Mouse (Mus musculus) embryonic fibroblast, embryonic 13.5 days (primary cell): ENCODE measurements around the gene 1110032F04Rik. TPM values are rescaled to one million over a fixed set of nuclear protein-coding genes. Genes with fewer than 3 reads are reported as not detected.

Source experiments
- H3K27ac ChIP-seq: 2 replicates; pipeline ENCODE4 v1.5.1; 2012; ENCODE audit warnings: low read length, control low read depth, inconsistent platforms; ENCODE audit not compliant: insufficient read depth
- H3K4me1 ChIP-seq: 2 replicates; pipeline ENCODE4 v1.6.1; 2011; ENCODE audit warnings: low read length; ENCODE audit not compliant: control insufficient read depth, insufficient read depth
- H3K4me3 ChIP-seq: 2 replicates; pipeline ENCODE4 v1.5.1; 2011; ENCODE audit warnings: mild to moderate bottlenecking, control low read depth, low read length; ENCODE audit not compliant: insufficient read depth
- CTCF ChIP-seq: IDR thresholded peaks from 2 replicates; pipeline ENCODE4 v1.5.1; 2011; ENCODE audit warnings: mild to moderate bottlenecking, control low read depth, low read length, moderate library complexity, borderline replicate concordance; ENCODE audit not compliant: insufficient read depth
- POLR2A ChIP-seq: IDR thresholded peaks from 2 replicates; pipeline ENCODE4 v1.6.1; 2011; ENCODE audit warnings: low read depth, mild to moderate bottlenecking, control low read depth, low read length, moderate library complexity
- polyA plus RNA-seq: library from polyadenylated mRNA; stranded (reverse); fragments of >200 nt; gene quantifications from 2 replicates; pipeline ENCODE4 v1.2.4, GENCODE M21; 2011; ENCODE audit warnings: low read depth; ENCODE audit not compliant: missing spikeins, insufficient read length

Gene 1110032F04Rik
- polyA plus RNA-seq: not detected in 2 replicates

DNA sequence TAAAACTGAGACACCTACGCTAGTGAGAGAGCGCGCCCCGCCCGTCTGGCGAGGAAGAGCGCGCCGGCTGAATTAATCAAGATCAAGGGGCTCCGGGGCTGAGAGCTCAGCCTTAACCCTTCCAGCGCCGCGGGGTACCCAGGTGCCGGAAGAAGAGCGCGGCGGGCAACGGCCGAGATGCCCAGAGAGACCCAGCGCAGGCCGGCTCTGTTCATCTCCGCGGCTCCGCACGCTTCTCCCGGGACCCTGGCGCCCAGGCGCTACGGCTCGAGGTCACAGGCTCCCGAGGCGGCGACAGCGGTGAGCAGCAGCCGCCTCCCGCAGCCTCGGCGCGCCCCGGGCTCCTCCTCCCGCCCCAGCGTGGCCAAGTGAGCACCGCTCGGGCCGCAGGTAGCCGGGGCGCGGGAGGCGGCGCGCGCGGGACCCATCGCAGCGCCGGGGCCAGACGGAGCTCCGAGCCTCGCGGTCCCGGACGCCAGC is at the start of gene 1110032F04Rik:
TSS of gene 1110032F04Rik (plus strand) at position 376 of the 480 bp plus-strand sequence.
- no peaks in the 10 kb centered on the region for H3K4me1 ChIP-seq
- TF ChIP-seq POLR2A (no peak), CTCF (no peak)
- H3K27ac ChIP-seq: no peak within 1 kb of the TSS
- peak within 1 kb of the TSS; percentile 29 for H3K4me3 ChIP-seq

DNA sequence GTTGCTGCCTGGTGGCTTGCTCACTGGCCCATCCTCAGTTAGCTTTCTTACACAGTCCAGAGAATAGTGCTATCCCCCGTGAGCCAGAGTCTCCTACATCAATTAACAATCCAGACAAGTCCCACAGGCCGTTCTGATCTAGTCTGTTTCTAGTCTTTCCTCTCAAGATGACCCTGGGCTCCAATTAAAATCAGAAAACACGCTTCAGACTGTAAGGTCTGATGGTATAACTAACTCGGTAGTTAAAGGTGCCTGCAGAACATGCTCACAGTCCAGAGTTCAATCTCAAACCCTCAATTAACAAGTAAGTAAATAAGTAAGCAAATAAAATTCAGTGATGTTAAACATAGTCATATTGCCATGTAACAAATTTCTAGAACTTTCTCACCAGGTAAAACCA is 48.0 kb upstream of the 1110032F04Rik start:
- Histone ChIP-seq H3K4me1 (no peaks in the 10 kb centered on the region), H3K27ac (no peak overlapping the region), H3K4me3 (no peak overlapping the region)
- TF ChIP-seq POLR2A: no peak
- TF ChIP-seq CTCF: no peak

DNA sequence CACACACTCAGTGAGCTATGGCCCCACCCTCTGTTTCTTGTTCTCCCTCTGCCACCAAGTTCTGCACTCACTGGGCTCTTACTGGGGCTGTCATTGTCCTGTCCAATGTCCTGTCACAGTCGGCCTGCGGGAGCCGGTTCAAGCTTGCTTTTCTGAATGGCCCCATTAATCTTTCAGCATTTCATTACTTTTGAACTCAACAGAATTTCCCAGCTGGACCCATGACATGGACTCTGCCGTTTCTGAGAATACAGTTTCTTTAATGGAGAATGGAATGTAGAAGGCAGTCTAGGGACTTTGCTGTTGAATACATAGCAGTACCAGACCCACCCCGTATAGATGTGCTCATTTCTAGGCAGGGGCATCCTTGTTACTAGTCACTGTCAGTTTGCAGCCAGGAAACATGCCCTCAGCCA is 47.5 kb upstream of the 1110032F04Rik start:
- Histone ChIP-seq H3K27ac (no peak overlapping the region), H3K4me1 (no peaks in the 10 kb centered on the region)
- TF ChIP-seq CTCF (no peak), POLR2A (no peak)

DNA sequence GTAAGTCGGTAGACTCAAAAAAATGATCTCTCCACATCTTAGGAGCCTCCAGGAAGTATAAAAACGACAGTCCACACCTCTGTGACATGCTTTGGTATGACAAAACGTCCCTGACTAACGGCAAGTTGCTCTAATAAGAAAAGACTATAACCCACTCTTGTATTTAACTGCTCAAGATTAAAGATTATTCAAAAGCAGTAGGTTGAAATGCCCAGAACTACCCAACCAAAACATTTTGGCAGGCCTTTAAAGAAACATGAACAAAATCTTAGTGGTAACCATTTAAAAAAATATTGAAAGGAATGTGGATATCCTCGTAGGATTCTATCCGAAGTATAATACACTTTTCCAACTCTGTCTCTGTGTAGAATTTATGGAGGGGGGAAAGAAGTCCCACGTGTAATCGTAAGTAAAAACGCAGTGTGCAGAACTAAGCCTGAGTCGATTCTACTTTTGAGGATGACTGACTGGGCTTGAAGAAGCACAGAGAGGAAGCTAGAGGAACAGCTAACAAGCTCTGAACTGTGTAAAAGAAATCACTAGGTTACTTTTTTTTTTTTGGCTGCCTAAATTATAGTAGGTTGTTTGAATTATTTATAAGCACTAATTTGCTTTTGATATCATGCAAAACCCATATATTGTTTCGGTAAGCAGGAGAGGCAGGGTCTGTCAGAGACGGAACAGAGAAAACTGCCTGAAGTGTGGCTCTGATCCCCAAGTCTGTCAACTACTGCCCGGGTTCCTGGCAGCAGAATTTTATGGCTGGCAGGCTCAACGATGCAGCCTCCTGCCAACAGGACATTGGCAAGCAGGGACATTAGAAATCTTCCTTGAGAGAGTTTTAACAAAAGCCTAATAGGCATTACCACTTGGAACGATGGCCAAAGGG is 45.3 kb upstream of the 1110032F04Rik start:
- H3K4me3 ChIP-seq: no peak overlapping the region
- no peak for TF ChIP-seq CTCF
- TF ChIP-seq POLR2A: no peak
- H3K27ac ChIP-seq: no peak overlapping the region
- no peaks in the 10 kb centered on the region for H3K4me1 ChIP-seq

More for the DNA sequence above, 47.5 kb upstream of the 1110032F04Rik start:
- no peak overlapping the region for H3K4me3 ChIP-seq

DNA sequence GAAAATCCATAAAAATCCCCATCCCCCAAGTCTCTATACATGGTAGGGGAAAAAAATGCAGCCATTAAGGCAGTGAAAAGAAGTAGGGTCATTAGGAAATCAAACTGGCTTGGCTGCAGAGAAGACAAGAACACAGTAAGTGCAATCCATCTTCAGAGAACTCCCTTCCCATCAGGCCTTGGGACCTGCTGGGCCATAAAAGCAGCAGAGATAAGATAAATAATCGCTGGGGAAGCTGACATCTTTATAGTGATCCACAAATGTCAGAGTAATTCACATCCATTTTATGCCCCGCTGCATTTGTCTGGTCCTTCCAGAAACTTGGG is 44.7 kb upstream of the 1110032F04Rik start:
- no peak for TF ChIP-seq POLR2A
- no peak for TF ChIP-seq CTCF
- H3K27ac ChIP-seq: no peak overlapping the region
- no peak overlapping the region for H3K4me3 ChIP-seq
- H3K4me1 ChIP-seq: no peaks in the 10 kb centered on the region

DNA sequence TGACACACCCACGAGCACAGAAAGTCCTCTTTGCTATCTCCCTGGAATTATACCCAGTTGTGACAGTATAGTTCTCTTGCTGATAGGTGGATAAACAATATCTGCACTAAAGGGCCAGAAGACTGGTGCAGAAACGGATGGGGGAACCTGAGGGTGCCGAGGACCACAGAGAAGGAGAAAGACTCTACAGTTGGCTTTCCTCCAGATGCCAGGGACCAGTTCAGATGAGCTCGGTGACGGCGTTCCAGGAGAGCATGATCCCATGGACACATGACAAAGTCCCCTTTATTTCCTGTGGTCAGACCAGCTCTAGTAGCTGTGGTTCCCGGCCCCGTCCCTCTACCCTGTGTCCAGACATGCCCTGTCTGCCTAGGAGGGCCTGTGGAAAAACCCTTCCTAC is 44.2 kb upstream of the 1110032F04Rik start:
- Histone ChIP-seq H3K27ac (no peak overlapping the region), H3K4me3 (no peak overlapping the region), H3K4me1 (no peaks in the 10 kb centered on the region)
- TF ChIP-seq POLR2A (no peak), CTCF (no peak)

DNA sequence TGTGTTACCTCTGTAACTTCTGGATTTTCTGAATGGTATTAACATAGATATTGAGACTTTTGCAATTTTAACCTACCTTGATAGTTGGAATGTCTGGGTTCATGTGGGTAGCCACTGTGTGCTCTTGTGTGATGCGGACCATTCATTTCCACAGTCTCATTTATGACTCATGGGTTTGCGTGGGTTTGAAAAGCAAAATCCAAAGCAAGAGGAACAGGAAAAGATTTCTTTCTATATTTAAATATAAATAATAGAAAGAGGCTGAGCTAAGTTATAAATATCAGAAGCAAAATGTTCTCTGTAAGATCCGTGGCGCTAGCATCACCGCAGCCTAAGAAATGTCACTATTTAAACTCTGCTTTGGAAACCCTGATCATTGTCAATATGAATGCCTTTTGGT is 41.7 kb upstream of the 1110032F04Rik start:
- Histone ChIP-seq H3K27ac (no peak overlapping the region), H3K4me3 (no peak overlapping the region), H3K4me1 (no peaks in the 10 kb centered on the region)
- TF ChIP-seq CTCF: no peak
- no peak for TF ChIP-seq POLR2A

DNA sequence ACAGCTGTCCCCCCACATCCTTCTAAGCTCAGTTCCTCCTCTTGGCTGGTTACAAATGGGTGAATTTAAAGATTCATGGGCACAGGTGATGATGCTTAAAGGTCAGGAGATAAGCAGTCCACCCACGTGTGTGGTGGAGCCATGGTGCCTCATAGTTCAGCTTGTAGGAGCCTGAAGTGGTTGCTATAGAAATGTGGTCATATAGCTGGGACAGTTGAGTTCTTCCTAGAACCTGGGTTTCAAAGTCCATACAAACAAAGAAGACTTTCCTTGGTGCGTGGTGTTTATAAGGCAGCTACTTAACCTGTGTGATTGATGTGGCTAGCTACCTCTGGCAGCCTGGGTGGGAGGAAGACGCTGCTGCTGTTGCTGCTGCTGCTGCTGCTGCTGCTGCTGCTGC is 39.4 kb upstream of the 1110032F04Rik start:
- Histone ChIP-seq H3K4me3 (no peak overlapping the region), H3K27ac (no peak overlapping the region), H3K4me1 (no peaks in the 10 kb centered on the region)
- no peak for TF ChIP-seq POLR2A
- no peak for TF ChIP-seq CTCF

DNA sequence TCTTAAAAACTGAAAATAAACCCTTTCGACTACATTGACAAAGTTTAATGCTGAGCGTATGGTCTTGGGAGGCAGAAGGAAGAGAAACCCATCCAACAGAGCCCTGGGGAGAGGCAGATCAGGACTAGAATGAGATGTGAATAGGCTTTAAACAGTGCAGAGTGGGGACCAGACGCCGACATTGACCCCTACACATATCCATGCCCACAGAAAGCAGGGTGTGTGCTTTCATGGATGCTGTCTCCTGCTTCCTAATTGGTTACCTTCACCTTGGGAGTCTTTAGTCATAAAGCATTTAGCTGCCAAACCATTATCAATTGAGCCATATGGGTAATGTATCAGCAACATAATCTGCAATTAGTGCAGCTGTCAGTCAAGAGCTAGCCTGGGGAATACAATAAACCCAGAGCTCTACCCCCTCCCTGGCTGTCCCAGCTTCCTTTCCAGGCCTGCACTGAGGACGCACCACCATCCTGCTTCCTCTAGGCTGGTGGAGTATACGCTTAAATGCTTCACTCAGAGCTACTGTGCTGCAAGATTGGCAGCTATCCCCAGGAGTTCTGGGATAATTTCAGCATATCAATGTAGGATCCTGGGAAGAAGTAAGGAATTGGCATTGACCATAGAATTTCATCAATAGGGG is 32.4 kb upstream of the 1110032F04Rik start:
- TF ChIP-seq POLR2A (no peak), CTCF (no peak)
- no peak overlapping the region for H3K27ac ChIP-seq
- no peaks in the 10 kb centered on the region for H3K4me1 ChIP-seq
- no peak overlapping the region for H3K4me3 ChIP-seq

DNA sequence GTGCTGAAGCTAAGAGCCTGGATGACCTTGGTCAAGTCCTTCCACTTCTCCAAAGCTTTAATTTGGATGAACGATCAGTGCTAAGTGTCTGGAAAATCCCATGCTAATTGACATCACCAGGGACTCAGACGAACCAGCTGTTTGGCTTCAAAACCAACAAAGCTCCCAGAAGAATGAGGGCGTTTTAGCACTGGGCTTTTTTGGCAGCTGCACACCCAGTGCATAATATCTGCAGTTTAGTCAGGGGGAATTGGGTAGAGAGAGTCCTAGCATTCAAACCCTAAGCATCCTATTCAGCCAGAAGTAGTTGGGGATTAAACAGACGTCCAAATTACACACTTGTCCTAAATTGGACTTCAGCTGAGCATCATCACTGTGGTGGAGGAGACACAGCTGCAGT is 29.2 kb upstream of the 1110032F04Rik start:
- Histone ChIP-seq H3K4me1 (no peaks in the 10 kb centered on the region), H3K27ac (no peak overlapping the region), H3K4me3 (no peak overlapping the region)
- TF ChIP-seq POLR2A: no peak
- TF ChIP-seq CTCF: no peak
